Mouse (Mus musculus): ENCODE measurements around the gene Fzd2.

Fzd2 gene

GRCm38 (mm10) chr11:102604777-102605552, 769 bp downstream of the Fzd2 start:
- ChIA-PET POLR2A (interaction anchor here (0.6 to 3.5 kb wide), 29 partner anchors 8 to 770 kb away, joined by 3 to 23 read pairs (median 4); partner anchors contain the start of genes Gm11627 (in 2 of the 4), C1ql1 (in 1 of the 4), G6pc3 (in 1 of the 4) and Grn (in 1 of the 4)), CTCF (interaction anchor here (0.5 to 2.3 kb wide), 15 partner anchors 10 to 530 kb away, joined by 3 to 11 read pairs (median 4); no protein-coding TSS in a partner anchor)

- POLR2A ChIA-PET = interaction anchor here in 2 of 4 experiments (0.8 to 3.5 kb wide), 8 partner anchors 19 to 331 kb away, joined by 3 to 21 read pairs (median 4); no protein-coding TSS in a partner anchor
Observed at GRCm38 (mm10) chr11:102605553-102606416, 1.6 kb downstream of the Fzd2 start.

DNA sequence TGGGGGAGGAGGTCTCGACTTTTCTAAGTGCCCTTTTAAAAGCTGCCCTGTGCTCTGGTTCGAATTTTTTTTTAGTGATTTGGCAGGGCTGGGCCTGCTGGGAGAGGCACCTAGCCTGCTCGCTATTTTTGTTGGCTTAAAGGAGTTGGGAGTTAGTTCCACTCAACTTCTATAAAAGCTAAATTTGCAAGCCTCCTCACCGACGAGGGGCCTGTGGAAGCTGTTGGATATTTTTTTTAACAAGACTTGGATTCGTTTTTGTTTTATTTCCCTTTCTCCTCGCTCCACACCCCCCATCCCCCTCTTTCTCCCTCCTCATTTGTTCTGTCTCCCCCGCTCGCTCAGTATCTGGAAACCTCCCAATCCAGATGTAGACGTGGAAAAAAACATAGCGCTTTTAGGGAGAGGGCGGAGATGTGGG, 2.6 kb downstream of the Fzd2 start:
- ChIA-PET POLR2A (interaction anchor here in 2 of 4 experiments (0.6 to 0.9 kb wide), 4 partner anchors 33 to 333 kb away, joined by 3 to 6 read pairs (median 3); no protein-coding TSS in a partner anchor), CTCF (interaction anchor here in 2 of 4 experiments (0.5 to 0.7 kb wide), 2 partner anchors 325 to 358 kb away, joined by 6 to 17 read pairs; partner anchors contain the start of gene BC030867 (in 1 of the 2))

More at GRCm38 (mm10) chr11:102605553-102606416, 1.6 kb downstream of the Fzd2 start:
- CTCF ChIA-PET = interaction anchor here in 1 of 4 experiments (1.0 kb wide), 1 partner anchor 10 kb away, joined by 3 read pairs; no protein-coding TSS in a partner anchor

DNA sequence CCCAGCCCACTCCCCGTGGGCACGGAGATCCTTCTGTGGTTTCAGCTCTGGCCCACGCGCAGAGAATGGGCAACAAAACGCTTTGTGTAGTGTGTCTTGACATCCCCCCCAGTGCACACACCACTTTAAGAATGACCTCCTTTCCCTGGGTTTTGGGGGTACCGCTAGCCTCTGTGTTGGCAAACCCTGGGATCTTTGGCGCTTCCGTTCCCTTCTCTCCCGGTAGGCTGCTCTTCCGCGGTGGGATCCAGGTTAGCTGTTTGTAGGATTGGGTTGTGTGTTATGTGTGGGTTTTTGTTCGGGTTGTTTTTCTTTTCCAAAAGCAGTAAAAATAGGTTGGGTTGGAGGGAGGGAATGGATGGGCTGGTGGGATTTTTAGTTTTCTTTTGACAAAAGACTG, 3.0 kb downstream of the Fzd2 start:
- ChIA-PET POLR2A (interaction anchor here in 2 of 4 experiments (0.6 to 0.9 kb wide), 3 partner anchors 32 to 526 kb away, joined by 3 to 6 read pairs (median 3); no protein-coding TSS in a partner anchor), CTCF (interaction anchor here in 2 of 4 experiments (0.5 to 0.7 kb wide), 2 partner anchors 326 to 359 kb away, joined by 6 to 17 read pairs; partner anchors contain the start of gene BC030867 (in 1 of the 2))

DNA sequence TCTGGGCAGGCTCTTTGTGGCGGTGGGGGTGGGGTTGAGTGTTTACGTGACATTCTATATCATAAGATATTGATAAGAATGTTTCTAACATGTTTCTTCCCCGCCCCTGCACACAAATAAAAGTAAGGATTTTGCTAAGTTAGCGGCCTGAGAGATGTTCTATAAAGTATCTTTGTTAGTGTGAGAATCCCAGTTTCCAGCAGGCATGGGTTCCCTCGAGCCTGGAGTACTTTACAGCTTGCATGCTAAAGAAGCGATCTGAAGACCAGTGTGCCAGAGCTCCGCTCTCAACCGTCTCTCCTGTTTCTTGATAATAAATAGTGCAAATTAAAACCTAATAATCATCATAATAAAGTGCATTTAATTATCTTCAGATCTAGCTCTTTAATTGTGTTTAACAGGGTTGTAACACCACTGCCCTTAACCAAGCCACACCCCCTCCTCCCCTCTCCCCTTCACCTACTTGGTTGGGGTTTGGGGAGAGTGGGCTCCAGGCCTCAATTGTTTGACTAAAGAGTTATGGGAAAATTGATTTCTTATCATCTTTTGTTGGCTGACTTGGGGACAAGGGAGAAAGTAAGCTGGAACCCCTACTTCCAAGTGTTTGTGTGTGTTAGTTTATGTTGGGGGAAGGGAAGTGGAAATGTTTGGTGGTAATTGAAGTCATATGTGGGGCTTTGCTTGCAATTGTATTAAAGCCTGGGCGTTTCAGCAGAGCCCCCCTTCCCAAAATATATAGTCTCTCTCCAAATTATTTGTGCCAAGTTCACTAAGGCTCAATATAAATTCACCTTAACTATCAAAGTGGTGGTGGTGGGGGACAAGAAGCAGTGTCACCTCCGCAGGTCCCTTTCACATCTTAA, 3.7 kb downstream of the Fzd2 start:
- POLR2A ChIA-PET = interaction anchor here in 1 of 4 experiments (0.6 to 1.5 kb wide), 3 partner anchors 31 to 527 kb away, joined by 3 to 6 read pairs (median 4); no protein-coding TSS in a partner anchor
- CTCF ChIA-PET = interaction anchor here in 1 of 4 experiments (0.7 kb wide), 1 partner anchor 359 kb away, joined by 17 read pairs; the partner anchor contains the start of gene BC030867

- ChIA-PET CTCF (interaction anchor here in 2 of 4 experiments (0.6 to 0.9 kb wide), 2 partner anchors 41 to 121 kb away, joined by 3 to 5 read pairs; no protein-coding TSS in a partner anchor), POLR2A (interaction anchor here in 1 of 4 experiments (1.4 to 1.5 kb wide), 2 partner anchors 16 to 114 kb away, joined by 3 to 4 read pairs; no protein-coding TSS in a partner anchor)
Observed at GRCm38 (mm10) chr11:102608691-102609090, 4.5 kb downstream of the Fzd2 start.

GRCm38 (mm10) chr11:102609483-102609882, 5.3 kb downstream of the Fzd2 start:
- POLR2A ChIA-PET = interaction anchor here in 3 of 4 experiments (0.6 to 1.5 kb wide), 6 partner anchors 12 to 179 kb away, joined by 3 to 4 read pairs (median 3); partner anchors contain the start of genes Gm11627 (in 1 of the 3) and Grn (in 1 of the 3)
- CTCF ChIA-PET = interaction anchor here in 3 of 4 experiments (0.6 to 0.9 kb wide), 3 partner anchors 42 to 122 kb away, joined by 3 to 5 read pairs (median 3); no protein-coding TSS in a partner anchor

DNA sequence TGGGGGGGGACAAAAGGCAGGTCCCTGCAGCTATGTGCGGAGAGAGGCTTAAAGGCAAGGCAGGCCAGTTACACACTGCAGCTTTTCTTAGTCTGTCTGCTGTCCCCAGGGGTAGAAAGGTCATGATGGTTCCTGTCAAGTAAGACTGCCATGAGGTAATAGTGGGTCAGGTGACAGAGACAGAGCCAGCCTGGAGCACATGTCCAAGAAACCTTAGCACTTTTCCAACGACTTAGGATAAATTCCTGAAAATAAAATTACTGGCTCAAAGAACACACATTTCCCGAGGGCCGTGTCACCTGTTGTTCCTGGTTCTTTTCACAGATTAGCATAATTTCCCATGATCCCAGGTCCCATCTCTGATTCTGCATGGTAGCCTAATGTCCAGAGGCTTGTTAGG, 6.1 kb downstream of the Fzd2 start:
- POLR2A ChIA-PET = interaction anchor here in 3 of 4 experiments (0.6 to 1.7 kb wide), 5 partner anchors 14 to 33 kb away, joined by 3 to 4 read pairs (median 3); partner anchors contain the start of gene Gm11627 (in 1 of the 3)
- CTCF ChIA-PET = interaction anchor here in 3 of 4 experiments (0.7 to 1.1 kb wide), 3 partner anchors 15 to 353 kb away, joined by 3 to 5 read pairs (median 4); no protein-coding TSS in a partner anchor

- ChIA-PET POLR2A (interaction anchor here in 3 of 4 experiments (0.6 to 1.7 kb wide), 7 partner anchors 7 to 301 kb away, joined by 3 to 4 read pairs (median 3); no protein-coding TSS in a partner anchor), CTCF (interaction anchor here in 3 of 4 experiments (0.5 to 1.1 kb wide), 7 partner anchors 11 to 353 kb away, joined by 3 to 6 read pairs (median 3); no protein-coding TSS in a partner anchor)
Observed at GRCm38 (mm10) chr11:102610675-102611316, 6.6 kb downstream of the Fzd2 start.

- ChIA-PET POLR2A (interaction anchor here in 3 of 4 experiments (0.6 to 1.7 kb wide), 8 partner anchors 8 to 301 kb away, joined by 3 to 4 read pairs (median 3); no protein-coding TSS in a partner anchor), CTCF (interaction anchor here in 3 of 4 experiments (0.5 to 1.0 kb wide), 7 partner anchors 11 to 352 kb away, joined by 3 to 6 read pairs (median 3); no protein-coding TSS in a partner anchor)
Observed at GRCm38 (mm10) chr11:102611317-102611705, 7.1 kb downstream of the Fzd2 start.

DNA sequence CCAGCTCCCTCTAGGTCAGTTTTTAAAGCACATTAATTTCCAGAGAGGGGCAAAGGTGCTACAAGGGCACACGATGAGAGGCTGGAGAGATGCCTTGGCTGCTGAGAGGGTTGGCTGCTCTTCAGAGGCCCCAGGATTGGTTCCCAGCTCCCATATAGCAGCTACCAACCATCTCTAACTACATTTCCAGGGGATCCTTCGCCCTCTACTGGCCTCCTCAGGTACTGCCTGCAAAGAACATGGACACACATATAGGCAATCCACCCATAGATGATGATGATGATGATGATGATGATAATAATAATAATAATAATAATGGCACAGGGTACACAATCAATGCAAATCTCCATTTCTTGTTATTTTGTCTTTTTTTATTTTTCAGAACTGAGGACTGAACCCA, 15.3 kb downstream of the Fzd2 start:
- CTCF ChIA-PET = interaction anchor here (0.6 to 1.9 kb wide), 24 partner anchors 9 to 1760 kb away, joined by 3 to 11 read pairs (median 4); partner anchors contain the start of genes Fzd2 (in 1 of the 4) and Stat5a (in 1 of the 4)
- POLR2A ChIA-PET = interaction anchor here in 3 of 4 experiments (0.5 to 1.1 kb wide), 6 partner anchors 14 to 146 kb away, joined by 3 to 9 read pairs (median 3); partner anchors contain the start of gene Fzd2 (in 1 of the 3)

GRCm38 (mm10) chr11:102623876-102624789, 19.9 kb downstream of the Fzd2 start:
- CTCF ChIA-PET = interaction anchor here in 3 of 4 experiments (0.6 to 1.8 kb wide), 10 partner anchors 9 to 168 kb away, joined by 3 to 8 read pairs (median 3); no protein-coding TSS in a partner anchor
- POLR2A ChIA-PET = interaction anchor here in 3 of 4 experiments (0.5 to 2.1 kb wide), 24 partner anchors 9 to 640 kb away, joined by 3 to 21 read pairs (median 3); partner anchors contain the start of genes Cfap97d1 (in 1 of the 3), Fzd2 (in 1 of the 3), Gm11627 (in 1 of the 3) and Hexim1 (in 1 of the 3)

DNA sequence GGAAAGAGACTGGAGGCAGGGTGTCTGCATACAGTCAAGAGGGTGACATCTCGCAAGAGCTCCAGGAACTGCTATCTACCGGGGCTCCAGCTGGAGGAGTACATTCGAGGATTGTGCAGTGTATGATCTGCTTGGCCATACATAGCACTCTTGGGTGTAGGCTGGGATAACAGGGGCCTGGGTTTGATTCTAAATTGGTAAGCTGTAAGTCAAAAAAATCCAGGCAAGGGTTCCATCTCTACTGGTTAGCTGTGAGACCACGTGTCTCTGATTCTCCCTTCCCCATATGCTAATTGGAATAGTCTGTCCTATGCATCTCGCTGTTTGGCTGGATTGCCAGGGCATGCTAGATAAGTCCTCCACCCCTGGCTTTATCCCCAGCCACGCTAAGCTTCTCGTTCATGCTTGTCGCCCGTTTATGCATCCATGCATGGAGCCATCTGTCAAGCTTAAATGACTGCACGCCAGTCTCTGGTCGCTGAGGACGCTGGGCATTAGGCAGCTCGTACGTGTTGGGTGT, 20.8 kb downstream of the Fzd2 start:
- ChIA-PET POLR2A (interaction anchor here in 3 of 4 experiments (0.6 to 2.1 kb wide), 23 partner anchors 8 to 641 kb away, joined by 3 to 21 read pairs (median 3); partner anchors contain the start of genes Cfap97d1 (in 1 of the 3), Fzd2 (in 1 of the 3), Gm11627 (in 1 of the 3) and Slc25a39 (in 1 of the 3)), CTCF (interaction anchor here in 3 of 4 experiments (0.5 to 1.8 kb wide), 14 partner anchors 9 to 300 kb away, joined by 3 to 8 read pairs (median 3); partner anchors contain the start of gene Kif18b (in 1 of the 3))
